Mouse (Mus musculus): ENCODE results near the gene Diaph2.
"Not testable (repeated sequence)": the region's sequence is repeated elsewhere in the genome, so short reads cannot be mapped to it uniquely, and the experiment has no call there.

The Diaph2 gene

GRCm38 (mm10) chrX:129799920-129800319, 50.4 kb downstream of the Diaph2 start:
- not testable (repeated sequence) for DNase-seq (ENCODE audit: low read depth, low spot score)

GRCm38 (mm10) chrX:129831903-129832302, 82.4 kb downstream of the Diaph2 start:
- peak; percentile 6 for DNase-seq (ENCODE audit: low read depth, low spot score)

- no peak for DNase-seq (ENCODE audit: low read depth, low spot score)
Observed at GRCm38 (mm10) chrX:129833887-129834286, 84.3 kb downstream of the Diaph2 start.

- DNase-seq (ENCODE audit: low read depth, low spot score) = peak; percentile 51
Observed at GRCm38 (mm10) chrX:129884465-129884864, 134.9 kb downstream of the Diaph2 start.

- no peak for DNase-seq (ENCODE audit: low read depth, low spot score)
Observed at GRCm38 (mm10) chrX:129925806-129926205, 176.3 kb downstream of the Diaph2 start.

GRCm38 (mm10) chrX:129974816-129975215, 225.3 kb downstream of the Diaph2 start:
- DNase-seq (ENCODE audit: low read depth, low spot score) = peak; percentile 2

- no peak for DNase-seq (ENCODE audit: low read depth, low spot score)
Observed at GRCm38 (mm10) chrX:130008210-130008609, 258.7 kb downstream of the Diaph2 start.

- DNase-seq (ENCODE audit: low read depth, low spot score) = no peak
Observed at GRCm38 (mm10) chrX:130019735-130020134, 270.2 kb downstream of the Diaph2 start.

GRCm38 (mm10) chrX:130044525-130044924, 295.0 kb downstream of the Diaph2 start:
- DNase-seq (ENCODE audit: low read depth, low spot score) = peak; percentile 30

- DNase-seq (ENCODE audit: low read depth, low spot score) = no peak
Observed at GRCm38 (mm10) chrX:130149216-130149615, 399.7 kb downstream of the Diaph2 start.

GRCm38 (mm10) chrX:130152164-130152563, 402.6 kb downstream of the Diaph2 start:
- DNase-seq (ENCODE audit: low read depth, low spot score) = no peak

GRCm38 (mm10) chrX:130173126-130173525, 423.6 kb downstream of the Diaph2 start:
- no peak for DNase-seq (ENCODE audit: low read depth, low spot score)

- no peak for DNase-seq (ENCODE audit: low read depth, low spot score)
Observed at GRCm38 (mm10) chrX:130187891-130188290, 438.3 kb downstream of the Diaph2 start.

GRCm38 (mm10) chrX:130188449-130188848, 438.9 kb downstream of the Diaph2 start:
- DNase-seq (ENCODE audit: low read depth, low spot score) = no peak

- no peak for DNase-seq (ENCODE audit: low read depth, low spot score)
Observed at GRCm38 (mm10) chrX:130189250-130189649, 439.7 kb downstream of the Diaph2 start.

GRCm38 (mm10) chrX:130197412-130197811, 447.9 kb downstream of the Diaph2 start:
- not testable (repeated sequence) for DNase-seq (ENCODE audit: low read depth, low spot score)

GRCm38 (mm10) chrX:130205243-130205642, 455.7 kb downstream of the Diaph2 start:
- no peak for DNase-seq (ENCODE audit: low read depth, low spot score)

GRCm38 (mm10) chrX:130212227-130212626, 462.7 kb downstream of the Diaph2 start:
- peak; percentile 6 for DNase-seq (ENCODE audit: low read depth, low spot score)

GRCm38 (mm10) chrX:130212759-130213158, 463.2 kb downstream of the Diaph2 start:
- no peak for DNase-seq (ENCODE audit: low read depth, low spot score)

GRCm38 (mm10) chrX:130230045-130230444, 480.5 kb downstream of the Diaph2 start:
- no peak for DNase-seq (ENCODE audit: low read depth, low spot score)

GRCm38 (mm10) chrX:130235167-130235566, 485.6 kb downstream of the Diaph2 start:
- no peak for DNase-seq (ENCODE audit: low read depth, low spot score)

GRCm38 (mm10) chrX:130246652-130247051, 497.1 kb downstream of the Diaph2 start:
- DNase-seq (ENCODE audit: low read depth, low spot score) = no peak

GRCm38 (mm10) chrX:130253664-130254063, 504.1 kb downstream of the Diaph2 start:
- no peak for DNase-seq (ENCODE audit: low read depth, low spot score)

GRCm38 (mm10) chrX:130265707-130266106, 516.2 kb downstream of the Diaph2 start:
- no peak for DNase-seq (ENCODE audit: low read depth, low spot score)
